ENCODE assay signal across 15 mouse cellular contexts in the genomic region with DNA sequence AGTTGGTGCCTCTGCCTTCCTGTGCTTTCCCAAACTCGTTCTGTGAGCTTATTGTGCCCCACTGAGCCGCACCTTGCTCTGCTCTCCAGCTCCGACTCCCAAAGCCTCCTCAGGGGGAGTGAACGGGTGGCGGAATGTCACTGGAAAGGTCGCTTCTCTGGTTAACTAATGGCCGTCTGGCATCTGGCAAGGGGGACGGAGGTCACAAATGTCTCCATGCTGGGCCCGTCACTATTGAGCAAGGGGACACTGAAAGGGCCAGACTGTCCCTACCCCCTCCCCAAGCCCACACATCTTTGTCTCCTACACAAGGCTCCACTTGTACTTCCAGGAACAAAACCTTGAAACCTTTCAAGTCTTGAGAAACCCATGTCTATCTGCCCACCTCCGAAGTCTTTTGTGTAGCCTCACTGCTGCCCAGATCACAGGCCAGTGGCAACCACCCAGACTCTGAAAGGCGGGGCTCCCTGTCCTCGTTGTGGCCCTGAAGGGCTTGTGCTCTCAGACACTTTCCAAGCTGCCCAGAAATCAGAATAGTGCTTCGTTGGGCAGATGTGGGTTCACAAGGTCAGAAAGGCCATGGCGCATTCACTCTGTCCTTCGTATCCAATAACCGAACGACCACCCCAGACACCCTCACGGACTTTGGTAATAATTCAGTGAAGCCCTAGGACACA.
DNase-seq lines count a peak whose midpoint lies in the region; ATAC-seq lines count a peak whose summit lies in the region.
"Had no signal": no experiment of that assay in that cellular context is flagged by ENCODE, and none has a peak within 500 bp of the region (broad histone marks: within the 10 kb centered on the region; RNA-seq: fewer than 3 reads in every experiment).

No protein-coding gene starts in this region.

- no peak overlapping the region for H3K4me3 ChIP-seq in forebrain, embryonic 11.5 days (ENCODE audit: low read depth, low read length)
- H3K4me3 ChIP-seq in forebrain, embryonic 14.5 days (ENCODE audit: low read depth, low read length), result no peak overlapping the region
- no peak overlapping the region for H3K4me3 ChIP-seq in midbrain, embryonic 12.5 days
- no peak overlapping the region for H3K4me3 ChIP-seq in midbrain, embryonic 16.5 days (ENCODE audit: low read depth, low read length)
- no peak overlapping the region for H3K4me3 ChIP-seq in hindbrain, embryonic 13.5 days
- H3K4me3 ChIP-seq: embryonic facial prominence, embryonic 15.5 days; heart, adult 2 months had no signal

- peak; percentile 56 for DNase-seq in forebrain, embryonic 11.5 days (ENCODE audit: low spot score)
- DNase-seq in forebrain, embryonic 14.5 days (ENCODE audit: low spot score), result no peak
- peak; percentile 40 for DNase-seq in retina, embryonic 14.5 days (ENCODE audit: low spot score)
- no peak for DNase-seq in gastrocnemius, postnatal 14 days
- DNase-seq in layer of hippocampus, adult 18-20 months (ENCODE audit: low spot score in 2 of 2), result no peak
- DNase-seq: cerebellum, adult 11-12 months; heart, adult 2 months; heart, postnatal 36 days; kidney, adult 2 months; lung, embryonic 14.5 days; thymus, postnatal 36 days had no signal

- no peaks in the 10 kb centered on the region for H3K27me3 ChIP-seq in forebrain, embryonic 11.5 days (ENCODE audit: control insufficient read depth, insufficient read depth, low read length)
- H3K27me3 ChIP-seq in forebrain, embryonic 14.5 days (replicated peaks; ENCODE audit: control insufficient read depth, insufficient read depth, low read length), result no peaks in the 10 kb centered on the region
- 0 out of 2 replicates have a peak, but pooled peaks cover 5% of the 10 kb centered on the region for H3K27me3 ChIP-seq in midbrain, embryonic 12.5 days
- no peaks in the 10 kb centered on the region for H3K27me3 ChIP-seq in midbrain, embryonic 16.5 days (ENCODE audit: control insufficient read depth, insufficient read depth, low read depth, low read length)
- 0 out of 2 replicates have a peak, but pooled peaks cover 10% of the 10 kb centered on the region for H3K27me3 ChIP-seq in hindbrain, embryonic 13.5 days
- H3K27me3 ChIP-seq: embryonic facial prominence, embryonic 15.5 days had no signal

- peak; percentile 69; the same call in 1 of the 2 replicates for ATAC-seq in forebrain, embryonic 11.5 days (replicated peaks; ENCODE audit: low FRiP score)
- no peak for ATAC-seq in forebrain, embryonic 14.5 days
- peak; percentile 56; the same call in 1 of the 2 replicates for ATAC-seq in midbrain, embryonic 12.5 days (ENCODE audit: low FRiP score, low read depth)
- no peak for ATAC-seq in midbrain, embryonic 16.5 days
- ATAC-seq in hindbrain, embryonic 13.5 days (ENCODE audit: low FRiP score), result no peak

- H3K9ac ChIP-seq in forebrain, embryonic 11.5 days (ENCODE audit: low read length), result no peak overlapping the region
- no peak overlapping the region for H3K9ac ChIP-seq in forebrain, embryonic 14.5 days (ENCODE audit: low read length)
- no peak overlapping the region for H3K9ac ChIP-seq in midbrain, embryonic 12.5 days (replicated peaks)
- no peak overlapping the region for H3K9ac ChIP-seq in midbrain, embryonic 16.5 days (ENCODE audit: low read depth, low read length)
- no peak overlapping the region for H3K9ac ChIP-seq in hindbrain, embryonic 13.5 days
- H3K9ac ChIP-seq: embryonic facial prominence, embryonic 15.5 days; lung, embryonic 14.5 days had no signal

- H3K27ac ChIP-seq in forebrain, embryonic 11.5 days (ENCODE audit: low read depth, low read length), result no peak overlapping the region
- no peak overlapping the region for H3K27ac ChIP-seq in forebrain, embryonic 14.5 days (ENCODE audit: low read depth, low read length)
- no peak overlapping the region for H3K27ac ChIP-seq in midbrain, embryonic 12.5 days (replicated peaks)
- H3K27ac ChIP-seq in midbrain, embryonic 16.5 days (ENCODE audit: low read length), result no peak overlapping the region
- H3K27ac ChIP-seq in hindbrain, embryonic 13.5 days, result no peak overlapping the region
- H3K27ac ChIP-seq: embryonic facial prominence, embryonic 15.5 days; heart, adult 2 months had no signal

- no peaks in the 10 kb centered on the region for H3K9me3 ChIP-seq in forebrain, embryonic 11.5 days (ENCODE audit: control insufficient read depth, low read length)
- H3K9me3 ChIP-seq in forebrain, embryonic 14.5 days (replicated peaks; ENCODE audit: control insufficient read depth, low read length), result no peaks in the 10 kb centered on the region
- no peaks in the 10 kb centered on the region for H3K9me3 ChIP-seq in midbrain, embryonic 12.5 days
- no peaks in the 10 kb centered on the region for H3K9me3 ChIP-seq in midbrain, embryonic 16.5 days (replicated peaks; ENCODE audit: control insufficient read depth, low read length, poor library complexity, severe bottlenecking)
- H3K9me3 ChIP-seq in hindbrain, embryonic 13.5 days, result no peaks in the 10 kb centered on the region
- H3K9me3 ChIP-seq: embryonic facial prominence, embryonic 15.5 days had no signal

- peaks cover 16% of the 10 kb centered on the region for H3K4me1 ChIP-seq in forebrain, embryonic 11.5 days (replicated peaks; ENCODE audit: control insufficient read depth, insufficient read depth, low read length)
- H3K4me1 ChIP-seq in forebrain, embryonic 14.5 days (ENCODE audit: control insufficient read depth, insufficient read depth, low read length), result 0 out of 2 replicates have a peak, but pooled peaks cover 4% of the 10 kb centered on the region
- H3K4me1 ChIP-seq in midbrain, embryonic 12.5 days, result peaks cover 22% of the 10 kb centered on the region
- peaks cover 10% of the 10 kb centered on the region for H3K4me1 ChIP-seq in midbrain, embryonic 16.5 days (ENCODE audit: control insufficient read depth, insufficient read depth, low read length)
- H3K4me1 ChIP-seq in hindbrain, embryonic 13.5 days (replicated peaks), result peaks cover 22% of the 10 kb centered on the region

- no peaks in the 10 kb centered on the region for H3K36me3 ChIP-seq in forebrain, embryonic 11.5 days (ENCODE audit: control insufficient read depth, insufficient read depth, low read length)
- H3K36me3 ChIP-seq in forebrain, embryonic 14.5 days (ENCODE audit: control insufficient read depth, insufficient read depth, low read length), result no peaks in the 10 kb centered on the region
- H3K36me3 ChIP-seq in midbrain, embryonic 12.5 days, result no peaks in the 10 kb centered on the region
- H3K36me3 ChIP-seq in midbrain, embryonic 16.5 days (ENCODE audit: control insufficient read depth, insufficient read depth, low read length), result no peaks in the 10 kb centered on the region
- no peaks in the 10 kb centered on the region for H3K36me3 ChIP-seq in hindbrain, embryonic 13.5 days
- H3K36me3 ChIP-seq: embryonic facial prominence, embryonic 15.5 days had no signal

- no peak overlapping the region for H3K4me2 ChIP-seq in forebrain, embryonic 11.5 days (ENCODE audit: low read depth, low read length, severe bottlenecking)
- no peak overlapping the region for H3K4me2 ChIP-seq in forebrain, embryonic 14.5 days (ENCODE audit: low read length)
- peak overlapping the region; percentile 1; the same call in 1 of the 2 replicates for H3K4me2 ChIP-seq in midbrain, embryonic 12.5 days (replicated peaks)
- no peak overlapping the region for H3K4me2 ChIP-seq in midbrain, embryonic 16.5 days (ENCODE audit: low read length)
- 0 out of 2 replicates have a peak overlapping the region, but pooled peaks have one; percentile 6 for H3K4me2 ChIP-seq in hindbrain, embryonic 13.5 days
- H3K4me2 ChIP-seq: lung, embryonic 14.5 days had no signal

- 22% methylated on average over 18 of the region's 18 CpGs for WGBS in forebrain, embryonic 11.5 days
- 35% methylated on average over 18 of the region's 18 CpGs for WGBS in forebrain, embryonic 14.5 days
- 25% methylated on average over 18 of the region's 18 CpGs for WGBS in midbrain, embryonic 12.5 days
- 27% methylated on average over 18 of the region's 18 CpGs for WGBS in midbrain, embryonic 16.5 days
- 6% methylated on average over 18 of the region's 18 CpGs for WGBS in hindbrain, embryonic 13.5 days

- intact Hi-C loops in gastrocnemius, postnatal 14 days (cut with DNase I; ENCODE audit: low total_unique reads), result no loop called here

Comparison
In these comparisons a context has a peak if more than half of its experiments do, and no peak if none do; other contexts are left out.
1. ATAC-seq: peak in forebrain, embryonic 11.5 days (single experiment) and midbrain, embryonic 12.5 days (single experiment); none in forebrain, embryonic 14.5 days (single experiment), midbrain, embryonic 16.5 days (single experiment) and hindbrain, embryonic 13.5 days (single experiment).
2. DNase-seq: peak in forebrain, embryonic 11.5 days (single experiment) and retina, embryonic 14.5 days (single experiment); none in forebrain, embryonic 14.5 days (single experiment), gastrocnemius, postnatal 14 days (single experiment) and layer of hippocampus, adult 18-20 months (0 of 2).
3. H3K4me2 ChIP-seq: peak in midbrain, embryonic 12.5 days (single experiment) and hindbrain, embryonic 13.5 days (single experiment); none in forebrain, embryonic 11.5 days (single experiment), forebrain, embryonic 14.5 days (single experiment) and midbrain, embryonic 16.5 days (single experiment).